Mouse (Mus musculus) G1E (cell line): ENCODE measurements around the gene Olfr1320.
"Not testable (repeated sequence)": the region's sequence is repeated elsewhere in the genome, so short reads cannot be mapped to it uniquely, and the experiment has no call there.

Source experiments
- CTCF ChIP-seq: IDR thresholded peaks from 2 replicates; pipeline ENCODE4 v1.5.1; 2012; ENCODE audit warnings: low read depth, low read length, inconsistent platforms, mixed read lengths
- GATA1 ChIP-seq: IDR thresholded peaks from 2 replicates; pipeline ENCODE4 v1.6.1; 2012; ENCODE audit warnings: borderline replicate concordance, low read length, inconsistent platforms, mixed read lengths
- GATA2 ChIP-seq: IDR thresholded peaks from 2 replicates; pipeline ENCODE4 v1.6.1; 2012; ENCODE audit warnings: low read depth, low read length, inconsistent platforms, borderline replicate concordance
- POLR2AphosphoS5 ChIP-seq: IDR thresholded peaks from 2 replicates; pipeline ENCODE4 v1.6.1; 2012; ENCODE audit warnings: low read depth, low read length, inconsistent platforms; ENCODE audit not compliant: insufficient replicate concordance

- TF ChIP-seq CTCF, GATA2, GATA1, POLR2AphosphoS5: not testable (repeated sequence)
Measured at GRCm38 (mm10) chrX:49660781-49661180, 11.4 kb upstream of the Olfr1320 start.
